Mouse (Mus musculus) kidney, postnatal 0 days (tissue): ENCODE measurements around the gene Rbm28. TPM values are rescaled to one million over a fixed set of nuclear protein-coding genes. Genes with fewer than 3 reads are reported as not detected.

Experiments used
- ATAC-seq: fragments of 200-750 bp; cut with Nextera tagmentation; replicated peaks from 2 replicates; pipeline ENCODE4 v1.8.0; 2017; ENCODE audit warnings: low read depth, moderate number of reproducible peaks, moderate TSS enrichment, moderate library complexity; ENCODE audit not compliant: low FRiP score
- DNase-seq: peaks from one replicate; pipeline ENCODE4 v3.0.0-alpha.2; 2016; ENCODE audit warnings: low spot score
- H3K27ac ChIP-seq: fragments of 300-500 bp; sonication (generic); 2 replicates; pipeline ENCODE4 v1.5.1; 2014; ENCODE audit warnings: mild to moderate bottlenecking
- H3K27me3 ChIP-seq: fragments of 300-500 bp; sonication (generic); 2 replicates; pipeline ENCODE4 v1.6.1; 2014; ENCODE audit warnings: low read length, mixed read lengths; ENCODE audit not compliant: insufficient read depth
- H3K36me3 ChIP-seq: fragments of 300-500 bp; sonication (generic); 2 replicates; pipeline ENCODE4 v1.6.1; 2014; ENCODE audit warnings: low read length, mixed read lengths; ENCODE audit not compliant: insufficient read depth
- H3K4me1 ChIP-seq: fragments of 300-500 bp; sonication (generic); replicated peaks from 2 replicates; pipeline ENCODE4 v1.6.1; 2014; ENCODE audit warnings: antibody characterized with exemption, low read length, mixed read lengths; ENCODE audit not compliant: insufficient read depth
- H3K4me2 ChIP-seq: fragments of 300-500 bp; sonication (generic); 2 replicates; pipeline ENCODE4 v1.6.1; 2014; ENCODE audit warnings: mild to moderate bottlenecking, low read length, moderate library complexity, mixed read lengths
- H3K4me3 ChIP-seq: fragments of 300-500 bp; sonication (generic); replicated peaks from 2 replicates; pipeline ENCODE4 v1.5.1; 2014; ENCODE audit warnings: low read depth, low read length
- H3K9ac ChIP-seq: fragments of 300-500 bp; sonication (generic); 2 replicates; pipeline ENCODE4 v1.6.1; 2014; ENCODE audit warnings: low read depth, low read length
- H3K9me3 ChIP-seq: fragments of 300-500 bp; sonication (generic); replicated peaks from 2 replicates; pipeline ENCODE4 v1.6.1; 2016; ENCODE audit warnings: low read length, inconsistent platforms, mixed read lengths
- CTCF ChIP-seq: IDR thresholded peaks from 2 replicates; pipeline ENCODE4 v1.5.1; 2016; ENCODE audit warnings: antibody characterized with exemption, low read depth, mild to moderate bottlenecking, moderate library complexity
- WGBS: fragments of 180-500 bp; shearing (Covaris S2); extraction: QIAGEN DNeasy Blood & Tissue Kit; methylation state at CpG from one replicate; pipeline ENCODE4 v1.1.7; 2014; 5-methylcytosine and 5-hydroxymethylcytosine counted together
- polyA plus RNA-seq: library from polyadenylated mRNA; unstranded; fragments of >200 nt; fragmentation: Nextera tagmentation; extraction: Ambion mirVana; gene quantifications from 2 replicates; pipeline ENCODE4 v1.2.1, GENCODE M21; 2015

Rbm28 gene
- polyA plus RNA-seq, 1 experiment from 2014 or later = 26.6 TPM

DNA sequence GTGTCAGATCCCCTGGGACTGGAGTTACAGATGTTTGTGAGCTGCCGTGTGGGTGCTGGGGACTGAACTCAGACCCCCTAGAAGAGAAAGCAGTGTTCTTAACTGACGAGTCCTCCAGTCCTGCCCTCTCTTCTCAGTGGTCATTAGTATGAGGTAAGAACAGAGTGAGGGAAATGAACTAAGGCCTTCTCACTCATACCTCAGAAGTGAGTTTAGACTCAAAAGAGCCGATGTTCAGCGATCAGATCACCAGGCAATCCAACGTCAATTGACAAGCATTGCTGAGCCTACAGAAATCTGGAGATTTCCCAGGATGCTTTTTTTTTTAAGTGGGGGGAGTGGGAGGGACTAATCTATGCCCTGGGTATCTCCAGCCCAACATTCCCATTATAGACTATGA lies 8.5 kb downstream of the Rbm28 start:
- no peak overlapping the region for H3K4me2 ChIP-seq
- ATAC-seq (no peak), DNase-seq (no peak)
- WGBS = 91% methylated on average over 5 of the region's 5 CpGs
- H3K36me3 ChIP-seq = peaks cover 58% of the 10 kb centered on the region
- no peaks in the 10 kb centered on the region for H3K27me3 ChIP-seq
- no peak overlapping the region for H3K4me3 ChIP-seq
- H3K4me1 ChIP-seq = no peaks in the 10 kb centered on the region
- TF ChIP-seq CTCF = no peak
- no peak overlapping the region for H3K27ac ChIP-seq
- no peak overlapping the region for H3K9ac ChIP-seq
- no peaks in the 10 kb centered on the region for H3K9me3 ChIP-seq

DNA sequence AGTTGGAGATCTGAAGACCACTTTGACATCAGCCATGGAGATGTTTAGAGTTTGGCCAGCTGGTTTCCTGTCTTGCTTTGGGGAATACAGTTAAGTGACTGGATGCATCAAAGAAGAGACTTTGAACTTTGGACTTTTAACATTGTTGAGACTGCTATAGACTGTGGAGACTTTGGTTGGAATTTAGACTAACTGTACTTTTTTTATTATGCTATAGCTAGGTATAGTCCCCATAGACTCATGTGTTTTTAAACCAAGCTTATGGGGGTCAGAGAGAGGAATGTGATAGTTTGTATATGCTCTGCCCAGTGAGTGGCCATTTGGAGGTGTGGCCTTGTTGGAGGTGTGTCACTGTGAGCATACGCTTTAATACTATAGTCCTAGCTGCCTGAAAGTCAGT lies 14.8 kb downstream of the Rbm28 start:
- H3K4me3 ChIP-seq = no peak overlapping the region
- no peaks in the 10 kb centered on the region for H3K27me3 ChIP-seq
- no peak overlapping the region for H3K9ac ChIP-seq
- peaks cover 11% of the 10 kb centered on the region for H3K4me1 ChIP-seq
- ATAC-seq (no peak), DNase-seq (no peak)
- no peak for TF ChIP-seq CTCF
- peaks cover 22% of the 10 kb centered on the region for H3K36me3 ChIP-seq
- 100% methylated on average over 1 of the region's 1 CpGs for WGBS
- H3K9me3 ChIP-seq = no peaks in the 10 kb centered on the region
- H3K4me2 ChIP-seq = no peak overlapping the region
- no peak overlapping the region for H3K27ac ChIP-seq

DNA sequence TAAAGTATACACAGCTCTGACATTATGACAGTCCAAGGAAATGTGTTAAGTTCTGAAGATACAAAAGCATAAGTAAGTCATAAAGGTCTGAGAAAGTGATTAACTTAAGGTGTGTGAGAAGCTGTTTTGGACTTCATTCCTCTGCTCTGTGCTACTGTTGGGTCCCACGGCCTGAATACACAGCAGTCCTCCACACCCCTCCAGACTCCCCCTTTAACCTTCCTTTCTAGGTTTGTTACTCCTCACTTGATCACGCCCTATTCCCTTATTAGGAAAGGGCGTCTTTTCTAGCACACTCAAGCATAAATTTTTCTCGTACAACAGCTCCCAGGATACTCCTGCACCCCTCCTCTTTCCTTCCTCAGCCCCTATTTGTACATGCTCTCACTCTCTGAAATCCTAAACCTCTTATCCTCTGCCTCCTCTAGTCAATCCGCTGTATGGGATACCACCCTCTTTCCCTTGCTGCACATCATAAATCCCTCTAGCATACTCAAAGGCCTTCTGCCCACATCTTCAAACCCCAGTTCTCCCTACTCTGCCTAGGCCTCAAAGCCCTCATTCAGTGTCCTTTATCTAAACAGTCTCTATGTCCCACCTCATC lies 17.3 kb downstream of the Rbm28 start:
- 28% methylated on average over 5 of the region's 5 CpGs for WGBS
- Histone ChIP-seq H3K9ac (no peak overlapping the region), H3K4me1 (peaks cover 11% of the 10 kb centered on the region), H3K27ac (peak overlapping the region; percentile 60; the same call in 1 of the 2 replicates), H3K4me3 (no peak overlapping the region), H3K27me3 (no peaks in the 10 kb centered on the region), H3K36me3 (peaks cover 9% of the 10 kb centered on the region; the same call in 1 of the 2 replicates), H3K9me3 (no peaks in the 10 kb centered on the region), H3K4me2 (no peak overlapping the region)
- no peak for TF ChIP-seq CTCF
- peak; percentile 72 for DNase-seq
- no peak for ATAC-seq

DNA sequence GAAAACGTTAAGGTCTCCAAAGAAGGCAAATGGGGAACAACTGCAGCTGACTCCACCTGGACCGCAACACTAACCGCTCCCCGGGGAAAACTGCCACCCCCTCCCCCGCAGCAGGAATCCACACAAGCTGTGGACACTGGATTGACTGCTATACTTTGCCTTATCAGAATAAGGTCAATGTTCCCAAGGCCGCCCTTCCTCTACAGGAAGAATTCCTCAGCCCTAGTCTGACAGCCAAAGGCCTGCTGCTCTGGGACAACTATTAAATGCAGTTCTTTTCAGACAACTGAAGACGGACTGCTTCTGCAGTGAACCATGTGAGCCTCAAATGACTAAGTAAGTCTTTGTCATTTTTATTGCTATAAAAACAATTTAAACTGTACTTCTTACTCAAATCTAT lies 18.2 kb downstream of the Rbm28 start:
- Histone ChIP-seq H3K9ac (no peak overlapping the region), H3K9me3 (no peaks in the 10 kb centered on the region), H3K4me3 (no peak overlapping the region), H3K4me1 (peaks cover 11% of the 10 kb centered on the region), H3K36me3 (peaks cover 5% of the 10 kb centered on the region; the same call in 1 of the 2 replicates), H3K4me2 (no peak overlapping the region), H3K27ac (peak overlapping the region; percentile 57; the same call in 1 of the 2 replicates), H3K27me3 (no peaks in the 10 kb centered on the region)
- 24% methylated on average over 7 of the region's 7 CpGs for WGBS
- no peak for TF ChIP-seq CTCF
- DNase-seq (peak; percentile 95), ATAC-seq (peak; percentile 55)

DNA sequence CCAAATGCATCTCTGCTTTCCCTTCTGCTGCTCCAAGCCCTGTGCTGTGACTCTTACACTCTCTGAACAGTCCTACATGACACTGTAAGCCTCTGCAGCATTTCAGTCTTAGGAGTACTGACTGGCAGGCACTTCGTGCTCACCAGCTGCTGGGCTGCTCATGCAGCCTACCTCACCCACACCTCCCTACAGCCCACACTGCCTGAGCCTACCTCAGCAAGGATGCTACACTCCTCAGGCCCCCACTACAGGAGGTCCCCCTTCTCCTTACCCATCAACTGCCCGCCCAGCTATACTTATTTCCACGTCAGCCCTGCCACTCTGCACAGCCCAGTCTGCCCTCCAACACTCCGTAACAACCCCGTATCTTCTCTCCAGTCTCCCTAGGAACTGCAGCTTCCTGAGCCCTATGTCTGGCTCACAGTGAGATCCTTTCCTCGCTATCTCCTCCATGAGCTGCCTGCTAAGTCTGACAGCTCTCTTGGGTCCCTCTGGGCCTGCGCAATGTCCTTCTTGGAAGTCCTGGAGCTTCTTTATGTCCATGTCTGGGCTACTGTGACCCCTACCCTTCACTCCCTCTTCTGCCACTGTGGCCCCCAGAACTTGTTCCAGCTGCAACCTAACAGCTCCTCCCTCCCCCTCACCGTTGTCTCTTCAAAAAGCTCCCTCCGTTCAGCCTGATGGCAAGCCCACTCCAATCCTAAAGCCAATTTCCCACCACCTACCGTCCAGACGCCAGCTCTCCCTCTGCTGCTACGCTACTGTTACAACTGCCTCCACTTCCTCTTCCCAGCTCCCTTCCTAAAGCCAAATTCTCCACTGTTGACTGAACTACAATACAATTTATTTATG lies 19.1 kb downstream of the Rbm28 start:
- peaks cover 11% of the 10 kb centered on the region for H3K4me1 ChIP-seq
- no peaks in the 10 kb centered on the region for H3K27me3 ChIP-seq
- H3K27ac ChIP-seq = peak overlapping the region; percentile 85
- H3K9ac ChIP-seq = peak overlapping the region; percentile 29; the same call in 1 of the 2 replicates
- TF ChIP-seq CTCF = 0 out of 2 replicates have a peak, but pooled peaks have one; percentile 4
- H3K4me3 ChIP-seq = 0 out of 2 replicates have a peak overlapping the region, but pooled peaks have one; percentile 6
- H3K9me3 ChIP-seq = no peaks in the 10 kb centered on the region
- H3K4me2 ChIP-seq = peak overlapping the region; percentile 39
- peaks cover 5% of the 10 kb centered on the region; the same call in 1 of the 2 replicates for H3K36me3 ChIP-seq
- WGBS = 31% methylated on average over 12 of the region's 12 CpGs
- ATAC-seq = peak; percentile 35; the same call in 1 of the 2 replicates
- peak; percentile 83 for DNase-seq

DNA sequence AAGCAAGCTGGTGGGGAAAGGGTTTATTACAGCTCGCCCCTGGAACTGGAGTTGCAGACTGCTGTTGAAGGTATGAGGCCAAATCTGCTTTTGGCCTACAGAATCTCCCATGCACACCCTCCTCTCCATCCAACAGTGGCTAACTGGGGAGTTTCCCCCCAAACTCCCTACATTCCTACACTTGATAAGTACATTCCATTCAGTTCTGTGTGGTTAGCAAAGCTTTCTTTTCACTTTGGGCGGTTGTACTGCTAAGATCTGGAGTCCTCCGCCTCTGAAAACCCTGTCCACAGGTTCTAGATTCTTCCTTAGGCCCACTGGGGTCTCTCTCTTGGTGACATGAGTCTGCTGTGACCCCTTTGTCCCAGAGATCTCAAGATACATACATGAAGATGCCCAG lies 19.8 kb downstream of the Rbm28 start:
- DNase-seq = peak; percentile 40
- H3K27ac ChIP-seq = peak overlapping the region; percentile 85
- WGBS = 72% methylated on average over 3 of the region's 3 CpGs
- peaks cover 5% of the 10 kb centered on the region; the same call in 1 of the 2 replicates for H3K36me3 ChIP-seq
- H3K4me3 ChIP-seq = no peak overlapping the region
- H3K9ac ChIP-seq = 0 out of 2 replicates have a peak overlapping the region, but pooled peaks have one; percentile 29
- no peak for TF ChIP-seq CTCF
- peak overlapping the region; percentile 39; the same call in 1 of the 2 replicates for H3K4me2 ChIP-seq
- peaks cover 11% of the 10 kb centered on the region for H3K4me1 ChIP-seq
- ATAC-seq = no peak
- H3K27me3 ChIP-seq = no peaks in the 10 kb centered on the region
- no peaks in the 10 kb centered on the region for H3K9me3 ChIP-seq
